Mouse (Mus musculus): ENCODE data around the gene Rasal1. TPM values are rescaled to one million over a fixed set of nuclear protein-coding genes. Genes with fewer than 3 reads are reported as not detected.
A peak's percentile ranks its signal among the peaks of the same experiment; 100 is the strongest.

Rasal1 gene
- total and polyA plus RNA-seq, 3 experiments, result 0.69 to 4.5 TPM; not detected in 1

DNA sequence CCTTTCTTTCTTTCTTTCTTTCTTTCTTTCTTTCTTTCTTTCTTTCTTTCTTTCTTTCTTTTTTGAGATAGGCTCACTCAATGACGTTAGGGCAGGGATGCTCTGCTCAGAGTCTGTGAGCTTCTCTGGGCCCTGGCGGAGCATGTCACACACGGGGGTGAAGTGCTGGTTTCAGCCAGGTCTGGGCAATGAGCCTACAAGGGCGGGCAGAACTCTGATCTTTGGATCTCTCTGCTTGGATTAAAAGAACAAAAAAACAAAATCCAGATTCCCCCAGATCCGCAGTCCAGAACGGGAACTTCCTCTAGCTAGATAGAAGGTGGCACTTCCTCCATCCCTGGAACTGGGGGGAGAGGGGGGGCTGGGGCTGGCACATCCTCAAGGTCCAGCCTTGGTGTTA lies 2.8 kb upstream of the Rasal1 start:
- Histone ChIP-seq H3K27me3 (ENCODE audit: control insufficient read depth in 1 of 2, insufficient read depth in 2 of 2, low read length in 2 of 2) (no peaks in the 10 kb centered on the region; a peak in 1 of 4 replicates), H3K36me3 (ENCODE audit: control insufficient read depth in 1 of 2, insufficient read depth in 2 of 2, low read length in 2 of 2) (peaks cover 0 to 13% of the 10 kb centered on the region in 2 experiments; a peak in 2 of 4 replicates)
- DNase-seq (ENCODE audit: low read depth, low spot score), result no peak

DNA sequence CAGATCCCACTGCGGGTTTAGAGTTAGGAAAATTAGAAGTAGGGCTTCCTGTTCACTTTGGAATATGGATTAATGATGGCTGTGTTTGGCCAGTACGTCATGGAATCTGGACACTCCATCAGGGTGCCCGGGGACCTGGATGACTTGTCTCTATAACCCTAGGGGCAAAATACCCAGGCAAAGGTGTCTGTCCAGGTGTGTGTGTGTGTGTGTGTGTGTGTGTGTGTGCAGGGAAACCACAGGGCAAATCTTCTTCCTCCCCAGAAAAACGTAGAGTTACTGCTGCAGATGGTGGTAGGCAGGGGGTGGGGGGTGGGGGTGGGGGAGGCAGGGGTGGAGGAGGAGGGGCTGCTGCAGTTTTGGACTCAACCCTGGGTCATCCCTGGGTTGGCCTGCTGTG lies 1.3 kb upstream of the Rasal1 start:
- Histone ChIP-seq H3K9ac (ENCODE audit: control insufficient read depth, low read depth, low read length, poor library complexity, severe bottlenecking) (no peak overlapping the region), H3K79me2 (ENCODE audit: control insufficient read depth, insufficient read depth, low read length, poor library complexity) (no peaks in the 10 kb centered on the region), H3K4me1 (ENCODE audit: control insufficient read depth in 1 of 2, insufficient read depth in 2 of 2, low read length in 2 of 2) (peaks cover 0 to 26% of the 10 kb centered on the region in 2 experiments; a peak in 3 of 4 replicates), H3K9me3 (replicated peaks; ENCODE audit: insufficient read depth, low read length) (no peaks in the 10 kb centered on the region), H3K36me3 (ENCODE audit: control insufficient read depth in 1 of 2, insufficient read depth in 2 of 2, low read length in 2 of 2) (peaks cover 0 to 13% of the 10 kb centered on the region in 2 experiments; a peak in 2 of 4 replicates), H3K27me3 (ENCODE audit: control insufficient read depth in 1 of 2, insufficient read depth in 2 of 2, low read length in 2 of 2) (no peaks in the 10 kb centered on the region; a peak in 1 of 4 replicates), H3K4me3 (ENCODE audit: control insufficient read depth in 1 of 2, insufficient read depth in 1 of 2, low read depth in 2 of 2, low read length in 2 of 2) (no peak overlapping the region), H3K27ac (ENCODE audit: control insufficient read depth, low read depth, low read length) (no peak overlapping the region)
- no peak for DNase-seq (ENCODE audit: low read depth, low spot score)
- TF ChIP-seq ZNF384 (IDR thresholded peaks at IDR 0.05; ENCODE audit: low read depth, low read length), result no peak

More for the DNA sequence above, 2.8 kb upstream of the Rasal1 start:
- no peak overlapping the region for H3K4me3 ChIP-seq (ENCODE audit: control insufficient read depth in 1 of 2, insufficient read depth in 1 of 2, low read depth in 2 of 2, low read length in 2 of 2)
- TF ChIP-seq SIN3A (IDR thresholded peaks at IDR 0.05; ENCODE audit: low read length) (no peak), MAZ (IDR thresholded peaks at IDR 0.05; ENCODE audit: low read depth, low read length) (no peak), NELFE (IDR thresholded peaks at IDR 0.05; ENCODE audit: low read depth, low read length) (no peak), CHD2 (IDR thresholded peaks at IDR 0.05; ENCODE audit: low read length) (no peak), SMC3 (IDR thresholded peaks at IDR 0.05; ENCODE audit: low read depth, low read length) (no peak)
- no peaks in the 10 kb centered on the region for H3K79me2 ChIP-seq (ENCODE audit: control insufficient read depth, insufficient read depth, low read length, poor library complexity)
- H3K9me3 ChIP-seq (replicated peaks; ENCODE audit: insufficient read depth, low read length), result no peaks in the 10 kb centered on the region
- H3K27ac ChIP-seq (ENCODE audit: control insufficient read depth, low read depth, low read length), result no peak overlapping the region
- H3K4me1 ChIP-seq (ENCODE audit: control insufficient read depth in 1 of 2, insufficient read depth in 2 of 2, low read length in 2 of 2), result peaks cover 0 to 26% of the 10 kb centered on the region in 2 experiments; a peak in 3 of 4 replicates
- H3K9ac ChIP-seq (ENCODE audit: control insufficient read depth, low read depth, low read length, poor library complexity, severe bottlenecking), result no peak overlapping the region

DNA sequence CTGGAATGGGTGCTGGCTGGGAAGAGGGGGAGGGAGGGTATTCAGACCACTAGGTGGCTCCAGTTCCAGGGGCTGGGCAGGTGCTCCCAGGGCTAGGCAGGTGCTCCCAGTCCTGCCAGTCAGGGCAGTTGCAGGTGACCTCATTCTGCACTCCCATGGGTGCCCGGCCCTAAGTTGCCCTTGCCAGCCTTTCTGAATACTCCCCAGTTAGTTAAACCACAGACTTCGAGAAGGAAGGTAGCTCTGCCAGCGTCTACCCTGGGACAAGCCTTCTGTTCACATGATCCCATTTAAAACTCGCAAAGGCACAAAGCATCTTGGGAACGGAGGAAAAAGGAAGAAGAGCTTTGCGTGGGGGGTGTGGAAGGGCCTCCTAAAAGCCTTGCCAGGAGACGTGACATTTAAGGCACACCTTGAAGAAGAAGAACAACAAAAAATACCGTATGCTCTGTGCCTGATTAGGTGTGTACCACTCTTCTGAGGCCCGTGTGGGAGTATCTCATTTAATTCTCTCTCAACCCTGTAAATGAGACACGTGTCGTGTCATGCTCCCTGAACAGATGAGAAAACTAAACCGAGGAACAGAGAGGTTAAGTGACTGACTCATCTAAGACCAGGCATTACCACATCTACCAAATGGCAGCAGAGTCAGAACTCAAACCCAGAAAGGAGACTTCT lies 659 bp upstream of the Rasal1 start:
- Histone ChIP-seq H3K27me3 (ENCODE audit: control insufficient read depth in 1 of 2, insufficient read depth in 2 of 2, low read length in 2 of 2) (no peaks in the 10 kb centered on the region; a peak in 1 of 4 replicates), H3K79me2 (ENCODE audit: control insufficient read depth, insufficient read depth, low read length, poor library complexity) (no peaks in the 10 kb centered on the region), H3K9me3 (replicated peaks; ENCODE audit: insufficient read depth, low read length) (no peaks in the 10 kb centered on the region), H3K36me3 (ENCODE audit: control insufficient read depth in 1 of 2, insufficient read depth in 2 of 2, low read length in 2 of 2) (peaks cover 0 to 13% of the 10 kb centered on the region in 2 experiments; a peak in 2 of 4 replicates), H3K4me1 (ENCODE audit: control insufficient read depth in 1 of 2, insufficient read depth in 2 of 2, low read length in 2 of 2) (peaks cover 0 to 26% of the 10 kb centered on the region in 2 experiments; a peak in 3 of 4 replicates), H3K9ac (ENCODE audit: control insufficient read depth, low read depth, low read length, poor library complexity, severe bottlenecking) (peak overlapping the region; percentile 18; the same call in 1 of the 2 replicates), H3K27ac (ENCODE audit: control insufficient read depth, low read depth, low read length) (peak overlapping the region; percentile 61), H3K4me3 (ENCODE audit: control insufficient read depth in 1 of 2, insufficient read depth in 1 of 2, low read depth in 2 of 2, low read length in 2 of 2) (peak overlapping the region; percentile 1 to 5; a peak in 1 of 4 replicates)
- DNase-seq (ENCODE audit: low read depth, low spot score), result peak; percentile 71
- TF ChIP-seq MYC (IDR thresholded peaks at IDR 0.05; ENCODE audit: low read depth, low read length) (peak; percentile 62; the same call in 1 of the 2 replicates), TCF12 (IDR thresholded peaks at IDR 0.05; ENCODE audit: low read depth, low read length) (no peak), USF1 (IDR thresholded peaks at IDR 0.05; ENCODE audit: low read depth, low read length) (0 out of 2 replicates have a peak, but pooled peaks have one; percentile 15), MEF2A (IDR thresholded peaks at IDR 0.05; ENCODE audit: extremely low read depth, insufficient replicate concordance, low read depth, low read length, poor library complexity, severe bottlenecking) (no peak), CTCF (IDR thresholded peaks at IDR 0.05 in 2 of 3, conservative IDR thresholded peaks at IDR 0.05 in 1 of 3; ENCODE audit: control insufficient read depth in 1 of 3, insufficient read depth in 1 of 3, low read depth in 2 of 3, low read length in 3 of 3, poor library complexity in 1 of 3, severe bottlenecking in 1 of 3) (peak in 2 of 3 experiments; percentile 4 to 34; a peak in 2 of 6 replicates), MAX (IDR thresholded peaks at IDR 0.05; ENCODE audit: low read length) (0 out of 2 replicates have a peak, but pooled peaks have one; percentile 29)

Measured in MEL (cell line).